Comparison of ENCODE assay signal across 10 mouse cellular contexts in the genomic region with DNA sequence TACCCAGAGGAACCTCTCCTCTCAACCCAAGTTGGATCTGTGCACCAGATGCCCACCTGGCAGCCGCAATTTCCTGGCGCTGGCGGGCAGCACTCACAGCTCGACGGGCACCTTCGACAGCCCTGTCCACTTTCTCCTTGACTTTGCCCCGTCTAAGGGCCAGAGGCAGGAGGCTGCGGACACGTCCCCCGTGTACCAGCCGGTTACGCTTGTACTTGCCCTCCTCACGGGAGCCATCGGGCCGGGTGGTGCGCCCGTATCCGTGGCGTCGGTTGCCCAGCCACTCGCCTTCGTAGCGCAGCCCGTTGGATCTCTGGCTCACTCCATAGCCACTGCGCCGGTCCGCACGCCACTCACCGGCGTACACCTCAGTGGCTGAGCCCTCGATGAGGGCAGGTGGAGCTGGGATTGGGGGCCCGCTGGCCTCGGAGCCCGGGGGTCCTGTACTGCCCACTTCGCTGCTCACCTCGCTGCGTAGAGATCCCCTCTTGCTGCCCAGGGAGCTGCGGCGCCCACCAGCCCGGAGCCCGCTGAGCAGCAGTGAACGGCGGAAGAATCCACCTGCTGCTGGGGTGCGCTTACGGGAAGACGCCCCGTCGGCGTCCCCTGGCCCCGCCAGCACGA. TPM values are rescaled to one million over a fixed set of nuclear protein-coding genes. Genes with fewer than 3 reads are reported as not detected.
DNase-seq lines count a peak whose midpoint lies in the region; ATAC-seq and TF ChIP-seq lines count a peak whose summit lies in the region.
"Had no signal": no experiment of that assay in that cellular context is flagged by ENCODE, and none has a peak within 500 bp of the region (broad histone marks: within the 10 kb centered on the region; RNA-seq: fewer than 3 reads in every experiment).

No protein-coding gene starts in this region.

- WGBS in forebrain, postnatal 0 days: 76% methylated on average over 51 of the region's 51 CpGs
- 76% methylated on average over 51 of the region's 51 CpGs for WGBS in midbrain, postnatal 0 days

- H3K27ac ChIP-seq in left cerebral cortex, adult 2 months: peak overlapping the region; percentile 97
- peak overlapping the region; percentile 97; the same call in 1 of the 2 replicates for H3K27ac ChIP-seq in forebrain, postnatal 0 days (ENCODE audit: low read depth, low read length)
- H3K27ac ChIP-seq in midbrain, postnatal 0 days (ENCODE audit: low read depth, low read length): 0 out of 2 replicates have a peak overlapping the region, but pooled peaks have one; percentile 97
- H3K27ac ChIP-seq: liver, embryonic 15.5 days had no signal

- intact Hi-C loops in left cerebral cortex, adult 2 months (cut with DNase I): no loop called here
- intact Hi-C loops in left cerebral cortex, postnatal 25 days (cut with DNase I): no loop called here

- no peak for TF ChIP-seq CTCF in left cerebral cortex, adult 2 months (IDR thresholded peaks at IDR 0.05)
- no peak for TF ChIP-seq CTCF in forebrain, postnatal 0 days (IDR thresholded peaks at IDR 0.05; ENCODE audit: low read depth)
- no peak for TF ChIP-seq CTCF in midbrain, postnatal 0 days (IDR thresholded peaks at IDR 0.05)

- no peaks in the 10 kb centered on the region for H3K9me3 ChIP-seq in forebrain, postnatal 0 days (ENCODE audit: low read length)
- no peaks in the 10 kb centered on the region for H3K9me3 ChIP-seq in midbrain, postnatal 0 days (ENCODE audit: low read length)
- H3K9me3 ChIP-seq: liver, embryonic 15.5 days had no signal

- peaks cover 47% of the 10 kb centered on the region for H3K4me1 ChIP-seq in forebrain, postnatal 0 days (ENCODE audit: insufficient read depth)
- peaks cover 35% of the 10 kb centered on the region for H3K4me1 ChIP-seq in midbrain, postnatal 0 days (ENCODE audit: insufficient read depth, low read length)

- H3K4me3 ChIP-seq in left cerebral cortex, adult 2 months: peak overlapping the region; percentile 89
- peak overlapping the region; percentile 86 for H3K4me3 ChIP-seq in forebrain, postnatal 0 days (ENCODE audit: low read depth, low read length)
- H3K4me3 ChIP-seq in midbrain, postnatal 0 days (ENCODE audit: low read depth, low read length): peak overlapping the region; percentile 82
- H3K4me3 ChIP-seq: liver, embryonic 15.5 days had no signal

- DNase-seq in left cerebral cortex, adult 2 months (ENCODE audit: extremely low spot score in 1 of 2, low spot score in 2 of 2): peak; percentile 31 to 41
- no peak for DNase-seq in left cerebral cortex, adult 18-20 months (ENCODE audit: low spot score in 2 of 2)
- DNase-seq in cerebellum, postnatal 25 days: peak; percentile 52 to 57
- no peak for DNase-seq in forebrain, postnatal 0 days
- no peak for DNase-seq in midbrain, postnatal 0 days (ENCODE audit: low spot score)
- no peak for DNase-seq in MN1 (ENCODE audit: low spot score)
- DNase-seq in left cerebral cortex, postnatal 25 days (ENCODE audit: low spot score in 2 of 2): no peak
- DNase-seq in thymus, postnatal 10 days (ENCODE audit: low spot score in 2 of 2): no peak
- DNase-seq: kidney, adult 8-10 months had no signal

- peaks cover 7% of the 10 kb centered on the region for H3K36me3 ChIP-seq in forebrain, postnatal 0 days (ENCODE audit: insufficient read depth)
- H3K36me3 ChIP-seq in midbrain, postnatal 0 days (ENCODE audit: insufficient read depth, low read length): peaks cover 6% of the 10 kb centered on the region
- H3K36me3 ChIP-seq: liver, embryonic 15.5 days had no signal

- H3K4me2 ChIP-seq in forebrain, postnatal 0 days (ENCODE audit: low read depth): peak overlapping the region; percentile 76
- peak overlapping the region; percentile 76 for H3K4me2 ChIP-seq in midbrain, postnatal 0 days (ENCODE audit: low read depth, low read length, poor library complexity, severe bottlenecking)
- H3K4me2 ChIP-seq: liver, embryonic 15.5 days had no signal

- peak overlapping the region; percentile 95 for H3K9ac ChIP-seq in forebrain, postnatal 0 days
- H3K9ac ChIP-seq in midbrain, postnatal 0 days (replicated peaks; ENCODE audit: low read length, poor library complexity, severe bottlenecking): peak overlapping the region; percentile 96
- H3K9ac ChIP-seq: liver, embryonic 15.5 days had no signal

- no peaks in the 10 kb centered on the region for H3K27me3 ChIP-seq in forebrain, postnatal 0 days (ENCODE audit: insufficient read depth, low read length)
- no peaks in the 10 kb centered on the region for H3K27me3 ChIP-seq in midbrain, postnatal 0 days (ENCODE audit: insufficient read depth, low read length)

- no peak for ATAC-seq in forebrain, postnatal 0 days
- ATAC-seq in midbrain, postnatal 0 days (ENCODE audit: low FRiP score): no peak

RNA-seq across cellular contexts. Expression of gene Jph4, which starts 3.3 kb away (rescaled TPM):
- total RNA-seq in left cerebral cortex, adult 2 months (2021): 100 to 1,000 TPM; 300 to 347 TPM
- total RNA-seq in left cerebral cortex, adult 18-20 months (2021): 100 to 1,000 TPM; 279 to 305 TPM
- 156 and 160 TPM in 2 replicates for total RNA-seq in forebrain, postnatal 0 days (2014; rRNA removed)
- polyA plus RNA-seq in forebrain, postnatal 0 days (2015; fragmentation: Nextera tagmentation; extraction: Ambion mirVana): 47.4 and 55.3 TPM in 2 replicates
- 158 and 182 TPM in 2 replicates for total RNA-seq in midbrain, postnatal 0 days (2014; rRNA removed)
- 41.7 and 45.1 TPM in 2 replicates for polyA plus RNA-seq in midbrain, postnatal 0 days (2015; fragmentation: Nextera tagmentation; extraction: Ambion mirVana)
- 100 to 1,000 TPM; 317 to 338 TPM for total RNA-seq in left cerebral cortex, postnatal 25 days (2021)

RNA-seq across cellular contexts. Expression of gene Ap1g2, which starts 7.1 kb away (rescaled TPM):
- 1 to 10 TPM; 7.7 to 9.5 TPM for total RNA-seq in left cerebral cortex, adult 2 months (2021)
- 10 to 100 TPM in 1 of 2 experiments, 1 to 10 TPM in 1; 9.5 to 10.2 TPM for total RNA-seq in left cerebral cortex, adult 18-20 months (2021)
- 11.3 and 12.8 TPM in 2 replicates for total RNA-seq in forebrain, postnatal 0 days (2014; rRNA removed)
- 4.2 and 5.5 TPM in 2 replicates for polyA plus RNA-seq in forebrain, postnatal 0 days (2015; fragmentation: Nextera tagmentation; extraction: Ambion mirVana)
- 8.2 and 11.6 TPM in 2 replicates for total RNA-seq in midbrain, postnatal 0 days (2014; rRNA removed)
- polyA plus RNA-seq in midbrain, postnatal 0 days (2015; fragmentation: Nextera tagmentation; extraction: Ambion mirVana): 6.6 and 8.9 TPM in 2 replicates
- 10 to 100 TPM; 10.3 to 11.3 TPM for total RNA-seq in left cerebral cortex, postnatal 25 days (2021)

RNA-seq across cellular contexts. Expression of gene Thtpa, which starts 18.9 kb away (rescaled TPM):
- 10 to 100 TPM; 18.1 to 22.8 TPM for total RNA-seq in left cerebral cortex, adult 2 months (2021)
- total RNA-seq in left cerebral cortex, adult 18-20 months (2021): 10 to 100 TPM; 22.9 to 23.1 TPM
- total RNA-seq in forebrain, postnatal 0 days (2014; rRNA removed): 49.0 and 55.2 TPM in 2 replicates
- 47.2 and 48.0 TPM in 2 replicates for polyA plus RNA-seq in forebrain, postnatal 0 days (2015; fragmentation: Nextera tagmentation; extraction: Ambion mirVana)
- total RNA-seq in midbrain, postnatal 0 days (2014; rRNA removed): 38.0 and 42.1 TPM in 2 replicates
- 32.5 and 35.2 TPM in 2 replicates for polyA plus RNA-seq in midbrain, postnatal 0 days (2015; fragmentation: Nextera tagmentation; extraction: Ambion mirVana)
- total RNA-seq in left cerebral cortex, postnatal 25 days (2021): 10 to 100 TPM; 23.8 to 25.0 TPM

RNA-seq across cellular contexts. Expression of gene Zfhx2, which starts 21.3 kb away (rescaled TPM):
- total RNA-seq in left cerebral cortex, adult 2 months (2021): 10 to 100 TPM; 47.0 to 61.6 TPM
- 10 to 100 TPM; 41.8 to 44.5 TPM for total RNA-seq in left cerebral cortex, adult 18-20 months (2021)
- 8.9 and 11.1 TPM in 2 replicates for total RNA-seq in forebrain, postnatal 0 days (2014; rRNA removed)
- 2.7 and 7.5 TPM in 2 replicates for polyA plus RNA-seq in forebrain, postnatal 0 days (2015; fragmentation: Nextera tagmentation; extraction: Ambion mirVana)
- 16.4 and 18.6 TPM in 2 replicates for total RNA-seq in midbrain, postnatal 0 days (2014; rRNA removed)
- polyA plus RNA-seq in midbrain, postnatal 0 days (2015; fragmentation: Nextera tagmentation; extraction: Ambion mirVana): 11.2 and 14.2 TPM in 2 replicates
- total RNA-seq in left cerebral cortex, postnatal 25 days (2021): 10 to 100 TPM; 37.5 to 47.1 TPM

Comparison
In these comparisons a context has a peak if more than half of its experiments do, and no peak if none do; other contexts are left out.
1. DNase-seq: peak in left cerebral cortex, adult 2 months (2 of 2) and cerebellum, postnatal 25 days (2 of 2); none in left cerebral cortex, adult 18-20 months (0 of 2), forebrain, postnatal 0 days (single experiment), midbrain, postnatal 0 days (single experiment), MN1 (single experiment), left cerebral cortex, postnatal 25 days (0 of 2) and thymus, postnatal 10 days (0 of 2).
2. Peak in every context shown above with its lines, with median percentiles within 50 percentile points of each other: H3K27ac ChIP-seq and H3K4me3 ChIP-seq.